Mouse (Mus musculus): ENCODE data around the gene Mbl1.

Mbl1 gene

GRCm38 (mm10) chr14:41151220-41151898 is at the start of gene Mbl1:
TSS of gene Mbl1 (plus strand) at chr14:41151458.
- no peak for DNase-seq (ENCODE audit: inconsistent age in 2 of 2, low spot score in 1 of 2)

- DNase-seq (ENCODE audit: inconsistent age in 2 of 2, low spot score in 1 of 2) = no peak
Measured at GRCm38 (mm10) chr14:41102269-41102668, 49.0 kb upstream of the Mbl1 start.

- DNase-seq (ENCODE audit: inconsistent age in 2 of 2, low spot score in 1 of 2) = no peak
Measured at GRCm38 (mm10) chr14:41104853-41105444, 46.3 kb upstream of the Mbl1 start, which contains the start of gene Mat1a. TSS of gene Mat1a (plus strand) at chr14:41105035.

DNA sequence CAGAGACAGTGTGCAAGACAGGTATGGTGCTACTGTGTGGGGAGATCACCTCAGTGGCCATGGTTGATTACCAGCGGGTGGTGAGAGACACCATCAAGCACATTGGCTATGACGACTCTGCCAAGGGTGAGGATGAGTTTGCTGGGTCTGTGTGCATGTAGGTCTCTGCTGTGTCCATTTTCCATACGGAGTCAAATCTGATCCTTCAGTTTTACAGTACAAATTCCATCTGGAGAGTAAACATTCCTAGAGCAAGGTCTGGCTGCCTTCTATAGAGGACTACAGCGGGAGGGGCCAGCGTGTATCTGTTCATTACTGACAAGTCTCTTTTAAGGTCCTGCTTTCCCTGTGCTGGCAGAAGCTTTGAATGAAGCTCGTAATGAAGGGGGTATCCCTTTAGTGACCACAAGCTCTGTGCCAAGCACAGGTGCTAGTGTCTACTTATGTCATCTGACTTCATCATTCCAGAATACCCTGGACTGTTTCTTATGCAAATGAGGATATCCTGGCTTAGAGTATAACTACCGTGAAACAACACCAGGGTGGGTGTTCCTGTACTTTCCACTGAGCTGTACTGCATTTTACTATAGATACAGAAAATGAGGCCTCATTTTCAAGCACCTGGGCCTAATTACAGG is 40.1 kb upstream of the Mbl1 start:
- DNase-seq (ENCODE audit: inconsistent age in 2 of 2, low spot score in 1 of 2) = no peak

- DNase-seq (ENCODE audit: inconsistent age in 2 of 2, low spot score in 1 of 2) = no peak
Measured at GRCm38 (mm10) chr14:41112944-41113343, 38.3 kb upstream of the Mbl1 start.

DNA sequence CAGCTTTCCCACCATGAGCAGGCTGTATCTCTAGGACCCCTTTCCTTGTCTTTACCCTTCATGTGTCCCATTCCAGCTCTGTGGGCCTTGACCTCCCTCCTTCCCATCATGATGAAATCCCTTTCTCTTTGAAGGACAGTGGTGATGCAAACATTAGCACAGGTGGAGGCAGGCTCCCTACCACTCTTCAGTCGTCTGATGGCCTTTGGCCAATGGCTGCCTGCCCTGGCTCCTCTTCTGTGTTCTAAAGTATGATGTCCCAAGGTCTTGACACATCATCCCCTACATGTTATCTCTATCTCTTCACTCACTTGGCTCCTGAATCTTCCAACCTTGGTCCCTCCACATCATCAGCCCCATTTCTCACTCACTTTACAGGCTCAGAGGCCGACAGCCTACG is 35.0 kb upstream of the Mbl1 start:
- DNase-seq (ENCODE audit: inconsistent age in 2 of 2, low spot score in 1 of 2) = no peak

GRCm38 (mm10) chr14:41124683-41125082 is 26.6 kb upstream of the Mbl1 start:
- DNase-seq (ENCODE audit: inconsistent age in 2 of 2, low spot score in 1 of 2) = no peak

DNA sequence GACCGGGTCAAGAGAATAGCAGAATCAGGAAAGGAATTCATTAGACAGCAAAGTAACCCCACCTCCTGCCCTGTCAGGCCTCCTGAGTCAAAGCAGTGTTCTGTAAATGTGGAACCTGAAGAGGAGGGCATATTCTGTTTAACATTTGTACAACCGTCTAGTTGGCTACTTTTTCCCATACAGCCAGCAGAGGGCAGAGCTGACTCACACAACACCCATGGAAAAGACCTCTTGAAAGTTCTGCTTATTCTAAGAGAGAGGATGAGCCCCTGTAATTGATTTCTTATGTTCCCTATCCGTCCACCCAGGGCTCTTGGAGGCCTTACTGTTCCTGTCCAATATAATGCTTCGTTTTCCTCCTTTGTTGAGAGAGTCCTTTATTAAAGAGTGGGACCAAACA is 23.3 kb upstream of the Mbl1 start:
- DNase-seq (ENCODE audit: inconsistent age in 2 of 2, low spot score in 1 of 2) = peak in 1 of 2 experiments; percentile 65

GRCm38 (mm10) chr14:41131540-41131939 is 19.7 kb upstream of the Mbl1 start, which contains the start of gene Sftpa1:
TSS of gene Sftpa1 (plus strand) at chr14:41131782.
- no peak for DNase-seq (ENCODE audit: inconsistent age in 2 of 2, low spot score in 1 of 2)

DNA sequence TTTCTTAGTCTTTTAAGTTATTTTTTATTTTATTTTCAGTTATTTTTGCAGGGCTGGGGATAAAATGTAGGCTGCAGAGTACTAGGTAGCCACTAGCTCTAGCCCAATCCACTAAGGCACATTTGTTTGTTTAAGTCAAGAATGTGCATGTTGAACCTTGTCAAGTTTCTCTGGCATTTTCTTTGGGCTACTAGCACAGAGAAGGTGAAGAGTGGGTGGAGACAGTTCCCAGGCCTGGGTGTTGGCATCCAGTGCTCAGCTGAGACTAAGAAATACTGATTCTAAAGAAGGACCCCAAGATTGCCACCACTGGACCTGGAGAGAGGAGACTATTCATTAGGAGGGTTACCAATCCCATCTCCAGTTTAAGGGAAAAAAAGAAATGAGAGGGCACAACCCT is 14.3 kb upstream of the Mbl1 start:
- no peak for DNase-seq (ENCODE audit: inconsistent age in 2 of 2, low spot score in 1 of 2)

- DNase-seq (ENCODE audit: inconsistent age in 2 of 2, low spot score in 1 of 2) = no peak
Measured at GRCm38 (mm10) chr14:41140686-41141085, 10.6 kb upstream of the Mbl1 start.

GRCm38 (mm10) chr14:41146035-41146434 is 5.2 kb upstream of the Mbl1 start:
- no peak for DNase-seq (ENCODE audit: inconsistent age in 2 of 2, low spot score in 1 of 2)

GRCm38 (mm10) chr14:41146922-41147321 is 4.3 kb upstream of the Mbl1 start:
- no peak for DNase-seq (ENCODE audit: inconsistent age in 2 of 2, low spot score in 1 of 2)

DNA sequence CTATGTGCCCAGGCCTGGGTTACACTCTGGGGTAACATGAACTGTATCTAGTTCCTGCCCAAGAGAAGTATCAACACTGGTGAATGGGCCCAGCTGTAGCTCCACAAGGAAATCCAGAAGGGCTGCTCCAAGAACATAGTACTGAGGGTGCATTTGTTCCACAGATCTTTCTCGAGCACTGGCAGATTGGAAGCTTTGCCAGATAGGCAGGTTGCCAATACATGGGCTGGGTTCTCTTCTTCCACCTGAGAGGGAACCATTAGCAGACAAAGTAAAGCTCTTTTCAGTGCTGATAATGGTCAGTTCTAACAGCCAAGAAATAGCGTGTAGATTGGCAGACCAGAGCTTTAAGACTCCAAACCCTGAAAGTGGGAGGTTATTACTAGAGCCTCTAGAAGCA is 3.9 kb upstream of the Mbl1 start:
- DNase-seq (ENCODE audit: inconsistent age in 2 of 2, low spot score in 1 of 2) = no peak

DNA sequence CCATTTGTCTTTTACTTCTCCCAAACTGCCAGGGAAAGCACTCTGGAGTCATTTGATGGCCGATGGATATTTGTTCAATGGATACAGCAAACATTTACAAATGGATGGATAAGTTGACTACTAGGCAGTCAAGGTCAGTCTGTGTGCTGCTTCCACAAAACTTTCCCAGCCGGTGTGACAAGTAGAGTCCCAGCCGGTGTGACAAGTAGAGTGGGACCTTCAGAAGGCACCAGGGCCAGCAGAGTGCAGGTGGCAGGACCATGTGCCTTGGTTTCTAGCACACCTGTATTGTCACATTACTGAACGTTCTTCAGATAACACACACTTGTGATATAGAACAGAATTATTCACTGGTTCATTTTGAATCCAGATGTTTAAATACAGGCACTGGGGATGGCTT is 8.8 kb downstream of the Mbl1 start:
- no peak for DNase-seq (ENCODE audit: inconsistent age in 2 of 2, low spot score in 1 of 2)

DNA sequence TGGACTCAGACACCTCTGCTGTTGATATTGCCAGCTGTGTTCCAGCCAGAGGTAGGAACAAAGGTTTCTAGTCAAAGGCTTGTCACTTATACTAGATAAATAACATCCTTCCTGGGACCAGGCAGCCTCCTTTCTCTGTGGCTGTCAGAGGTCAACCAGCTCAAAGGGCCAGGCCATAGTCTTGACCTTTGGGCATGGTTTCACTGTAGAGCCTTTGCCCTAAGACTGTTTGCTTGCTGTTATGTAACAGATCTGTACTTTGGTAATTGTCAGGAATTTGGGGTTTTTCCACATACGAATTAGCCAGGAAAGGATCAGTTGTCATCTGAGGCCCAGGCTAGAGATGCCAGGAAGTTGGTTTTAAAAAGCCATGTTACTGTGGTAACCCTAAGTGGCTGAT is 9.5 kb downstream of the Mbl1 start:
- DNase-seq (ENCODE audit: inconsistent age in 2 of 2, low spot score in 1 of 2) = peak; percentile 19 to 62

- peak; percentile 46 to 78 for DNase-seq (ENCODE audit: inconsistent age in 2 of 2, low spot score in 1 of 2)
Measured at GRCm38 (mm10) chr14:41162663-41163062, 11.4 kb downstream of the Mbl1 start.

GRCm38 (mm10) chr14:41167278-41167677 is 16.0 kb downstream of the Mbl1 start:
- no peak for DNase-seq (ENCODE audit: inconsistent age in 2 of 2, low spot score in 1 of 2)

DNA sequence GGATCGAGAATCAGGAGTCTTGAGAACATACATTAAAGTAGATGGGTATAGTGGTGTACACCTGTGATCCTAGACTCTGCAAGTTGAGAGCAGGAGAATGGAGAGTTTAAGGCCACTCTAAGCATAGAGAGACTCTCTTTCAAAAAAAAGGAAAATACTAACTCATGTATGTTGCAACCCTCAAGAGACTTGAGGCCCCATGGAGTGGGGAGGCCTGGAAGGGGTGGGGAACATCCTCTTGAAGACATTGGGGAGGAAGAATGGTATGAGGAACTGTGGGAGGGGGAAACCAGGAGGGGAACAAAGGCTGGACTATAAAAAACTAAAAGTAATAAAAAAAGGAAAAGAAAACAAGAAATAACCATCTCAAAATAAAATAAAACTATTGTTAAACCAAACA is 17.3 kb downstream of the Mbl1 start:
- no peak for DNase-seq (ENCODE audit: inconsistent age in 2 of 2, low spot score in 1 of 2)

- DNase-seq (ENCODE audit: inconsistent age in 2 of 2, low spot score in 1 of 2) = no peak
Measured at GRCm38 (mm10) chr14:41170514-41170913, 19.3 kb downstream of the Mbl1 start.

DNA sequence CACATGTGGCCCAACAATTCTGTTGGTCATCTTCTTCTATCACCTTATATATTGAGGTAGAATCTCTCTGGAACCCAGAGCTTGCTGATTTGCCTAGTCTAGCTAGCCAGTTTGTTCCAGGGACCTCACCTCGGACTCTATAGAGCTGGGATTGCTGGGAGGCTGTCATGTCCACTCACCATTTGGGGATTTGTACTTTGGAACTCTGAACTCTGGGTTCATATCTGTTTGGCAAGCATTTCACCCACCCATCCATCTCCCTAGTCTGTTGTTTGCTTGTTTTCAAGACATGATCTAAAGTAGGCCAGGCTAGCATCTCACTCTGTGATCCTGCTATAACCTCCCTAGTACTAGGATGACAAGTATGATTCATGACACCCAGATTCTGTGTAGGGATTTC is 23.5 kb downstream of the Mbl1 start:
- no peak for DNase-seq (ENCODE audit: inconsistent age in 2 of 2, low spot score in 1 of 2)

DNA sequence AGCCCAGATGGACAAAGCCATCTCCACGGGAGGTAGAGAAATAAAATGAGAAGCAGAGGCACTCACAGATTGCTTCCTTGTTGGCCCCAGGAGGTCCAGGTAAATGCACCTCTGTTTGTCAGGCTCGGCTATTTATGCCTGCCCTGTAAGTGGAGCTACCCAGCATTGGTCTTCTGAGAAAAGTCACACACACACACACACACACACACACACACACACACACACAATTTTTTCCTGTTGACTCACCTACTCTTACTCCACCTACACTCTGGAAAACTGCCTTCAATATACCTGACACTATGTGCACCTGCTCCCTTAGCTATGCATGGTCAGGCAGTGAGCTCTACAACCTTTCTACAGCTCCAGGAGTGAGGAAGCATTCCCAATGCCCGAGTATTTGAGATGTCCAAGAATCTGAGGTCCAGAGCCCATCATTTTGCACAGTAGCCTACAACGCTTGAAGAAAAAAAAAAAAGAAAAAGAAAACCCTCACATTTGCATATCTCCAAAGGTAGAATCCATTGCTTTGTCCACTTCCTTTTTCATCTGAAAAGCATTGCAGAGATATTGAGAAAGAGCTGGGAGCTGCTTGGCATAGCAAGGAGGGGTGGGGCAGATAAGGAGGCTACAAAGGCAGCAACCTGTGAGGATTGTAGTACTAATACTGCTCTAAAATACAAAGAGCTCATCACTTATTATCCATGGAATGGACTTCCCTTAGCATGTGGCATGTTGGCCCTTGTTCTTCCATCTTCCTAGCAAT is 34.0 kb downstream of the Mbl1 start, which contains the start of gene Sftpd:
Sftpd (minus strand) TSS at position 91 of the 763 bp plus-strand sequence.
- no peak for DNase-seq (ENCODE audit: inconsistent age in 2 of 2, low spot score in 1 of 2)

Data from adrenal gland, adult (tissue).